Mouse (Mus musculus): ENCODE data around the gene Ciita. TPM values are rescaled to one million over a fixed set of nuclear protein-coding genes. Genes with fewer than 3 reads are reported as not detected.

Gene Ciita
- polyA plus RNA-seq, 1 experiment from 2014 or later, result 0.67 TPM

DNA sequence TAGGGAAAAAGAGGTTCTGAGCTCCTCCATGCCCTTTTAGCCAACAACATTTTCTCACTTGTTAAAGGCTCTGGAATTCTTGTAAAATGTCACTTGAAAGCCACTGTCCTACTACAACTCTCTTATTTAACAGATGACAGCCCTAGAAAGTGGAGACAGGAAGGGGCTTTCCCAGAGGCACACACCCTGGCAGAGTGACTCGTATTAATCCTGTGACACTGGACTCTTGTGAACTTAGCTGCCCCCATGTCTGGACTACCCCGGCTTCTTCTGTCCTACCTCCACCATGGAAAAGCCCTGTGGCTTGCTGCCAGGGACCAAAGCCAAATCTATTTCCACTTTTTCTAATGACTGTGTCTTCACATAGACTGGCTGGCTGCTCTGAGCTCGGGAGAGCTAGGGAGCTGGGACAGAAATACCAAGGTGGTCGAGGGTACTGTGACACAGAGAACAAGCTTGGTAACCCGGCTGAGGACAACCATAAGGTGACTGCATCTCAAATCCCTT lies 18.3 kb downstream of the Ciita start:
- H3K36me3 ChIP-seq, result no peaks in the 10 kb centered on the region
- H3K4me3 ChIP-seq (replicated peaks), result no peak overlapping the region
- no peaks in the 10 kb centered on the region for H3K9me3 ChIP-seq
- no peak overlapping the region for H3K9ac ChIP-seq (replicated peaks)
- H3K4me2 ChIP-seq (replicated peaks), result no peak overlapping the region
- ATAC-seq, result no peak
- H3K4me1 ChIP-seq (replicated peaks), result no peaks in the 10 kb centered on the region
- no peaks in the 10 kb centered on the region for H3K27me3 ChIP-seq
- no peak overlapping the region for H3K27ac ChIP-seq
- WGBS, result 73% methylated on average over 5 of the region's 5 CpGs

DNA sequence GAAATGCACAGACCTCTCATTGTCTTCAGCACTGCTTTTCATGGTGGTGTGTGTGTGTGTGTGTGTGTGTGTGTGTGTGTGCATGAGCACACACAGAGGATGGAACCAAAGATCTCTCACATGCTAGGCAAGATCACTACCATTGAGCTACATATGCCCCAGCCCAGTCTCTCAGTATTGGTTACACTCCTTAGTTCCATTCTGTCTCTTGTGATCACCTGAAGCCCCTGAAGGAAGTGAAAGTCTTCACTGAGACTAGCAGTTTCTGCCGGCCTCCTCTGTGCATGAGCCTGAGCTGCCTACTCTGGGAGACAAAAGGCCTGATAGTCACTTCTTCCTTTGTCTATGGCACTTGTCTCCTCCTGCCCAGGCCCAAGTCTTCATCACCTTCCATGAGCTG lies 19.3 kb downstream of the Ciita start:
- no peak overlapping the region for H3K4me3 ChIP-seq (replicated peaks)
- no peak for ATAC-seq
- no peak overlapping the region for H3K4me2 ChIP-seq (replicated peaks)
- H3K27me3 ChIP-seq, result no peaks in the 10 kb centered on the region
- no peaks in the 10 kb centered on the region for H3K9me3 ChIP-seq
- no peaks in the 10 kb centered on the region for H3K4me1 ChIP-seq (replicated peaks)
- no peak overlapping the region for H3K27ac ChIP-seq
- no peaks in the 10 kb centered on the region for H3K36me3 ChIP-seq
- 60% methylated on average over 1 of the region's 1 CpGs for WGBS
- no peak overlapping the region for H3K9ac ChIP-seq (replicated peaks)

DNA sequence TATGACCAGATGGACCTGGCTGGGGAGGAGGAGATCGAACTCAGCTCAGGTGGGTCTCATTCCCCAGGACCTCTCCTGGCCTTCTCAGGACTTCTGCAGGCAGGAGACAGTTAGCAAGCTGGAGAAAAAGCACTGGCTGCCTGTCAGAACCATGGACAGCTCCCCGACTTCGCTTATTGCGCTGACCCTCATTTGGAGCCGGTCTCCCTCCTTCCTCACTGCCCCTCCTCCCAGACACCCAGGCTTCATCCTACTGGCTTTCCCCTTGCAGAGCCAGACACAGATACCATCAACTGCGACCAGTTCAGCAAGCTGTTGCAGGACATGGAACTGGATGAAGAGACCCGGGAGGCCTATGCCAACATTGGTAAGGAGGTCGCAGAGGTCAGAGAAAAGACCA lies 22.0 kb downstream of the Ciita start:
- H3K4me2 ChIP-seq (replicated peaks), result no peak overlapping the region
- no peak for ATAC-seq
- no peaks in the 10 kb centered on the region for H3K9me3 ChIP-seq
- H3K36me3 ChIP-seq, result no peaks in the 10 kb centered on the region
- WGBS, result 18% methylated on average over 8 of the region's 8 CpGs
- H3K4me3 ChIP-seq (replicated peaks), result no peak overlapping the region
- no peaks in the 10 kb centered on the region for H3K4me1 ChIP-seq (replicated peaks)
- no peak overlapping the region for H3K9ac ChIP-seq (replicated peaks)
- no peaks in the 10 kb centered on the region for H3K27me3 ChIP-seq
- H3K27ac ChIP-seq, result no peak overlapping the region

DNA sequence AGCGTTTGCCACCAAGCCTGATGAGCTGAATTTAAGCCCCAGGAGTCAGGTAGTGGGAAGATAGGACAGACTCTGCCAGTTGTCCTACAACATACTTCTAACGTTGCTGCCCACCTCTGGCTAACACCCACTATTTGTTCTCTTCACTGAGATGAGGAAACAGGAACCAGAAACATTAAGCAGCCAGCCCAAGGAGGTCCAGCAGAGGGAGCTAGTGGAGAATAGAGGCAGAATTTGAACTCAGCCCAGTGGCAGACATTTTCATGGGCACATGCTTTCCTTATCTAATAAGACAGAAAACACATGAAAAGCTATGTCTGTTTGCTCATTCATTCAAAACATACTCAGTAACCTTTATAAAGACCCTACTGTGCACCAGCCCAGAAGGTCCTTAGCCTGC lies 23.2 kb downstream of the Ciita start:
- Histone ChIP-seq H3K4me1 (replicated peaks) (no peaks in the 10 kb centered on the region), H3K36me3 (no peaks in the 10 kb centered on the region), H3K27me3 (no peaks in the 10 kb centered on the region), H3K4me3 (replicated peaks) (no peak overlapping the region), H3K27ac (no peak overlapping the region), H3K9ac (replicated peaks) (no peak overlapping the region), H3K9me3 (no peaks in the 10 kb centered on the region), H3K4me2 (replicated peaks) (no peak overlapping the region)
- WGBS, result 71% methylated on average over 2 of the region's 2 CpGs
- ATAC-seq, result no peak

DNA sequence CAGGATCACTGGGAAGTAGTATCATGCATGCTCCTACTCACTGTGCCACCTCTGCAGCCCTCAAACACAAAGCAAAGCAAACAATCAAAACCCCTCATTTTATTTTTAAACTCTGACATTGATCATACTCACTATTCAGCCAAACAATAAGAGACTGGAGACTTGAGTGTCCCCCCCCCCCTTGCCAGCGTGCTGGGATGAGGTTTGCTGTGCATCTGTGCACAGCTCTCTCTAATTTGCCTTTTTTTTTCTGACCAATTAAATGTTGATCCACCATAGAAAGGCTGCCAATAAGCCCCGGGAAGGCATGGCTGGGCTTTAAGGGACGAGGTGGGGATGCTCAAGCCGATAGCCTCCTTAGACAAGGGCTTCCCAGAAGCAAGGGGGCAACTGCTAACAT lies 27.6 kb downstream of the Ciita start:
- H3K4me3 ChIP-seq (replicated peaks), result no peak overlapping the region
- no peak overlapping the region for H3K4me2 ChIP-seq (replicated peaks)
- H3K4me1 ChIP-seq (replicated peaks), result no peaks in the 10 kb centered on the region
- H3K9ac ChIP-seq (replicated peaks), result no peak overlapping the region
- no peaks in the 10 kb centered on the region for H3K9me3 ChIP-seq
- WGBS, result 48% methylated on average over 4 of the region's 4 CpGs
- H3K36me3 ChIP-seq, result no peaks in the 10 kb centered on the region
- no peaks in the 10 kb centered on the region for H3K27me3 ChIP-seq
- ATAC-seq, result no peak
- H3K27ac ChIP-seq, result no peak overlapping the region

DNA sequence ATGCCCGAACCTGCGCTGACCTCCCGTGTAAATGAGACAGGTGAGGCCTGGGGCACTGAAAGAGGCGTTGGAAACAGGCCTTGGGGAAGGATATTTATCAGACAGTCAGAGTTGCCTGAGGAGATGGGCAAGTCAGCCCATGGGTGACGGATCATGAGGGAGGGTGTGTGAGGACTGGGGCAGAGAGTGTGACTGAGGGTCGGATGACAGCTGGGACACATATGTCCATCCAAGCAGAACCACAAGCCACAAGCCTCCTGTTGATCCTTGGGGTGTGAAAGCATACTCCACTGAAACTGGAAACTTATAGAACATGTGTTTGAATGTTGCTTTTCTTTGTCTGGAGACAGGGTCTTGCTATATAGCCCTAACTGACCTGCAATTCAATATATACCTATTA lies 28.8 kb downstream of the Ciita start:
- Histone ChIP-seq H3K4me3 (replicated peaks) (no peak overlapping the region), H3K27ac (no peak overlapping the region), H3K4me1 (replicated peaks) (no peaks in the 10 kb centered on the region), H3K4me2 (replicated peaks) (no peak overlapping the region), H3K27me3 (no peaks in the 10 kb centered on the region), H3K9ac (replicated peaks) (no peak overlapping the region), H3K9me3 (no peaks in the 10 kb centered on the region), H3K36me3 (no peaks in the 10 kb centered on the region)
- WGBS, result 74% methylated on average over 6 of the region's 6 CpGs
- ATAC-seq, result no peak

DNA sequence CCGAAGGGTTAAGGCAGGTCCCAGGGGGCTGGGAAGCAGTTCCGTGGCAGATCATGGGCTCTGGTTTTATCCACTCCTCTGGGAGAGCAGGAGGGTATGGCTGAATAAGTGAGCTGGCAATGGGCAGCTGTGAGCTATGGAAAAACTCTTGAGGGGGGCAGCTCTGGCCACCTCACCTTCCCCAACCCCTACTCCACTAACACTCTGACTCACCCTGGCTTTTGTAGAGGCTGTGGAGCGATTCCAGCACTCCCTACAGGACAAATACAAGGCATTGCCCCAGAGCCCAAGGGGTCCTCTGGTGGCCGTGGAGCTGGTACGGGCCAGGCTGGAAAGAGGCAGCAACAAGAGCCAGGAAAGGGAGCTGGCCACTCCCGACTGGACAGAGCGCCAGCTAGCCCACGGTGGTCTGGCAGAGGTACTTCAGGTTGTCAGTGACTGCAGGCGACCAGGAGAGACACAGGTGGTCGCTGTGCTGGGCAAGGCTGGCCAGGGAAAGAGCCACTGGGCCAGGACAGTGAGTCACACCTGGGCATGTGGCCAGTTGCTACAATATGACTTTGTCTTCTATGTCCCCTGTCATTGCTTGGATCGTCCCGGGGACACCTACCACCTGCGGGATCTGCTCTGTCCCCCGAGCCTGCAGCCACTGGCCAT lies 30.7 kb downstream of the Ciita start:
- H3K4me2 ChIP-seq (replicated peaks), result no peak overlapping the region
- WGBS, result 67% methylated on average over 14 of the region's 14 CpGs
- H3K9me3 ChIP-seq, result no peaks in the 10 kb centered on the region
- no peak overlapping the region for H3K27ac ChIP-seq
- no peak overlapping the region for H3K9ac ChIP-seq (replicated peaks)
- no peaks in the 10 kb centered on the region for H3K4me1 ChIP-seq (replicated peaks)
- no peaks in the 10 kb centered on the region for H3K36me3 ChIP-seq
- no peak overlapping the region for H3K4me3 ChIP-seq (replicated peaks)
- ATAC-seq, result no peak
- no peaks in the 10 kb centered on the region for H3K27me3 ChIP-seq

DNA sequence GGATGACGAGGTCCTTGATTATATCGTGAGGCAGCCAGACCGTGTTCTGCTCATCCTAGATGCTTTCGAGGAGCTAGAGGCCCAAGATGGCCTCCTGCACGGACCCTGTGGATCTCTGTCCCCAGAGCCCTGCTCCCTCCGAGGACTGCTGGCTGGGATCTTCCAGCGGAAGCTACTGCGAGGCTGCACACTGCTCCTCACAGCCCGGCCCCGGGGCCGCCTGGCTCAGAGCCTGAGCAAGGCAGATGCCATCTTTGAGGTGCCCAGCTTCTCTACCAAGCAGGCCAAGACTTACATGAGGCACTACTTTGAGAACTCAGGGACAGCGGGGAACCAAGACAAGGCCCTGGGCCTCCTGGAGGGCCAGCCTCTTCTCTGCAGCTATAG lies 31.3 kb downstream of the Ciita start:
- Histone ChIP-seq H3K9ac (replicated peaks) (no peak overlapping the region), H3K9me3 (no peaks in the 10 kb centered on the region), H3K27me3 (no peaks in the 10 kb centered on the region), H3K4me2 (replicated peaks) (no peak overlapping the region), H3K36me3 (no peaks in the 10 kb centered on the region), H3K4me1 (replicated peaks) (no peaks in the 10 kb centered on the region), H3K27ac (no peak overlapping the region), H3K4me3 (replicated peaks) (no peak overlapping the region)
- WGBS, result 89% methylated on average over 12 of the region's 12 CpGs
- no peak for ATAC-seq

DNA sequence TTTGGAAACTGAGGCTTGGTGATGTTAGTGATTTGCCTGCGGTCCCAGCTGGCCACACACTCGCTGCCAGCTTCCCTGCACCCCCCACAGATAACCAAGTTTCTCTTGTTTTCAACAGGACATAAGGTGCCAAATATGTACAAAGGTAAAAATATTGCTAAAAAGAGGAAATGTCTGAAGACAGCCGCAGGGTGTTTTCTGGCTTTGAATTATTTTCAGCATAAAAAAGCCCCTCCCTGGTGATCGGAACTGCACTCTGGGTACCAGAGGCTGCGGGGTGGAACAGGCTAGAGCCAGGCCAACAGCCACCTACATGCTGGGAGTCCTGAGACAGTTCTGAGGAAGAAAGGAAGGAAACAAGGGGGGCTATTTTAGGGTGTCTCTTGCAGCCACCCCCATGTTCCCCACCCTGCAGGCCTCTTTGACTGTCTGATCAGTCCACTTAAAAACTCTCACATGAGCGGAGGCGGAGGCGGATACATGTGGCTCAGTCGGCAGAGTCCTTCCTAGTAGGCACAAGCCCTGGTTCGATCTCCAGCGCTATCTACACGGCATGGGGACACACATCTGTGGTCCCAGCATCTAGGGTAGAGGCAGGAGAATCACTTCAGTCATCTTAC lies 36.2 kb downstream of the Ciita start:
- Histone ChIP-seq H3K4me2 (replicated peaks) (no peak overlapping the region), H3K9ac (replicated peaks) (no peak overlapping the region), H3K4me3 (replicated peaks) (no peak overlapping the region), H3K27me3 (no peaks in the 10 kb centered on the region), H3K27ac (no peak overlapping the region), H3K4me1 (replicated peaks) (no peaks in the 10 kb centered on the region), H3K9me3 (no peaks in the 10 kb centered on the region), H3K36me3 (no peaks in the 10 kb centered on the region)
- ATAC-seq, result no peak
- 91% methylated on average over 12 of the region's 12 CpGs for WGBS

DNA sequence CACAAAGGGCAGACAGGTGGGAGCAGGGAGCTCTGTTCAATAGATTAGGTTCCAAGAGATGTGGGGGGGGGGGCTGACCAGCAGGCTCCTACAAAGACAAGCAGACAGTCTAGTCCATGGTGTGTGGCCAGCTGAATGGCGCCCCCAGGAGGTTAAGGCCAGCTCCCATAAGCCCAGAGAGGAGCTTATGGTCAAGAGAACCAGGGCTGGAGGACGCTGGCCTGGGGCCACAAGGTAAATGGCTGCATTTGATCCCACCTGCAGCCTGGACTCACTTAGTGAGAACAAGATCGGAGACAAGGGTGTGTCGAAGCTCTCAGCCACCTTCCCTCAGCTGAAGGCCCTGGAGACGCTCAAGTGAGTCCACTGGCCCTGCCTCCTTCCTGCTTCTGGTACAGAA lies 38.2 kb downstream of the Ciita start:
- Histone ChIP-seq H3K9me3 (no peaks in the 10 kb centered on the region), H3K9ac (replicated peaks) (no peak overlapping the region), H3K27ac (no peak overlapping the region), H3K36me3 (no peaks in the 10 kb centered on the region), H3K4me2 (replicated peaks) (no peak overlapping the region), H3K4me3 (replicated peaks) (no peak overlapping the region), H3K4me1 (replicated peaks) (no peaks in the 10 kb centered on the region), H3K27me3 (no peaks in the 10 kb centered on the region)
- ATAC-seq, result no peak
- WGBS, result 62% methylated on average over 5 of the region's 5 CpGs

DNA sequence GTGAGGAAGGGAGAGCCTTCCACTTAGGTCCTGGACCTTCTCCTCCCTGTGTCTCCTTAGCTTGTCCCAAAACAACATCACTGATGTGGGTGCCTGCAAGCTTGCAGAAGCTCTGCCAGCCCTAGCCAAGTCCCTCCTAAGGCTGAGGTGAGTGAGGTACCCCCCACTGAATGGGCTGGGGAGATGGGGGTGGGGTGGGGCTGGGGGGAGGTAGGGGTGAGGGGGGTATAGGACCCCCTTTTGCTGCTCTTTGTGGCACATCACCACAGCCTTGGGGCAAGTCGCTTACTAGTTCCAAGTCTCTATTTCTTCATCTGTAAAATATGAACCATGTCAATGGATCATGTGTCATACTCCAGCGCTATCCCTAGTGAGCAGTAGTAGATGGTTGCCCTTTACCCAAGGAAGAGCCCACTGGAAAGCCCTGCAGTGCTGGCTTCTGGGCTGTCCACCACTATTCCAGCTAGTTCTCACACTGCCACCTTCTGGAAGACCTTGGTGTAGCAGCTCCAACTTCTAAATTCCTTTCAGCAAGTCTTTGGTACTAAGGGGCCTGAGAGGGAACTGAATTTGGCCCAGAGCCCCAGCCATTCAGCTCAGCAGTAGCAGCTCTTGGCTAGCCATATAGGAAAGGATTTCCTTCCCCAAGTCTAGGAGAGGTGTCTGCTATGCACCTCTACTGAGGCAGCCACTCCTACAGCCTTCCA lies 41.2 kb downstream of the Ciita start:
- H3K9me3 ChIP-seq, result no peaks in the 10 kb centered on the region
- no peak overlapping the region for H3K4me3 ChIP-seq (replicated peaks)
- ATAC-seq, result peak; percentile 87
- H3K36me3 ChIP-seq, result no peaks in the 10 kb centered on the region
- no peak overlapping the region for H3K9ac ChIP-seq (replicated peaks)
- 29% methylated on average over 2 of the region's 2 CpGs for WGBS
- H3K4me2 ChIP-seq (replicated peaks), result no peak overlapping the region
- no peaks in the 10 kb centered on the region for H3K4me1 ChIP-seq (replicated peaks)
- H3K27ac ChIP-seq, result no peak overlapping the region
- H3K27me3 ChIP-seq, result no peaks in the 10 kb centered on the region

DNA sequence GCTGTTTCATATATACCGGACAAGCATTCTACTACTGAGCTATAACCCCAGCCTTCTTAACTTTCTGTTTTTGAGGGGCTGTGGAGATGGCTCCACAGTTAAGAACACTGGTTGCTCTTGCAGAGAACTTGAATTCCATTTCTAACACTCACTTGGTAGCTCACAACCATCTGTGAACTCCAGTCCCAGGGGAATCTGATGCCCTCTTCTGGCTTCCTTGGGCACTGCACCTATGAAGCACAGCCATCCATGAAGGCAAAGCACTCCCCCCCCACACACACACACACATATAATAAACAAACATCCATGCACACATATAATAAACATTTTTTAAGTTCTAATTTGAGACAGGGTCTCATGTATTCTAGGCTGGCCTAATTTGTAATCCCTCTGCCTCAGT lies 43.0 kb downstream of the Ciita start:
- ATAC-seq, result no peak
- H3K4me2 ChIP-seq (replicated peaks), result no peak overlapping the region
- no peaks in the 10 kb centered on the region for H3K9me3 ChIP-seq
- H3K36me3 ChIP-seq, result no peaks in the 10 kb centered on the region
- no peaks in the 10 kb centered on the region for H3K4me1 ChIP-seq (replicated peaks)
- H3K27ac ChIP-seq, result no peak overlapping the region
- no peaks in the 10 kb centered on the region for H3K27me3 ChIP-seq
- 88% methylated on average over 1 of the region's 1 CpGs for WGBS
- H3K4me3 ChIP-seq (replicated peaks), result no peak overlapping the region
- no peak overlapping the region for H3K9ac ChIP-seq (replicated peaks)
